Mouse (Mus musculus) common myeloid progenitor, adult 5-6 weeks (primary cell): Measurements from ENCODE around the gene Bod1l. TPM values are rescaled to one million over a fixed set of nuclear protein-coding genes. Genes with fewer than 3 reads are reported as not detected.
A peak's percentile ranks its signal among the peaks of the same experiment; 100 is the strongest.

Source experiments
- ATAC-seq: replicated peaks from 2 replicates; pipeline ENCODE4 v1.8.0; 2016; ENCODE audit warnings: low read depth, mild to moderate bottlenecking, moderate TSS enrichment, inconsistent platforms; ENCODE audit not compliant: poor library complexity, severe bottlenecking
- total RNA-seq: library from RNA; stranded (forward); fragments of 200-1000, 187-1606 nt; gene quantifications from 2 replicates; pipeline ENCODE4 v1.2.3, GENCODE M21; 2017

Bod1l gene
- total RNA-seq, 1 experiment from 2014 or later: 53.4 TPM

- ATAC-seq: peak; percentile 15; the same call in 1 of the 2 replicates
These were observed 82.5 kb downstream of the Bod1l start for GRCm38 (mm10) chr5:41761509-41762140.

GRCm38 (mm10) chr5:41760831-41761508 lies 83.1 kb downstream of the Bod1l start:
- no peak for ATAC-seq

DNA sequence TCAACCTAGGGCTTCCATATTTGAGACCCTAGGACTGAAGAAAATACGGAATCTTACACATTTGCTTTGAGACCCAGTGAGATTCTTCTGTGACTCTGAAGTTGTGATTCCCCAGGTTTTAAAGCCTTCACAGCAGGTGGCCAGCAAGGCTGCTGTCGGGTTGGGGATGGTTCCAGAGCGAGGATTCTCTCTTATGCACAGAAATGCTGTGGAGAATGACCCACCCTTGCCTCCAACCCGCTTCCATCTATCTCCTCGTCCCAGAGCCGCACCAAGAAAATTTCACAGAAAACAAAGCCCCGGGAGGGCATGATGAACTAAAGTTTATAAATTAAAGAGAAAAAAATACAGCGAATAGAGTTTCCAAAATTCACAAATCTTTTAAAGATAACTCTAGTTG lies 84.0 kb downstream of the Bod1l start:
- no peak for ATAC-seq

GRCm38 (mm10) chr5:41758671-41759639 lies 85.2 kb downstream of the Bod1l start:
- no peak for ATAC-seq

GRCm38 (mm10) chr5:41757338-41757737 lies 86.8 kb downstream of the Bod1l start:
- ATAC-seq: no peak

- ATAC-seq: no peak
These were observed 87.7 kb downstream of the Bod1l start for GRCm38 (mm10) chr5:41756396-41756795.

DNA sequence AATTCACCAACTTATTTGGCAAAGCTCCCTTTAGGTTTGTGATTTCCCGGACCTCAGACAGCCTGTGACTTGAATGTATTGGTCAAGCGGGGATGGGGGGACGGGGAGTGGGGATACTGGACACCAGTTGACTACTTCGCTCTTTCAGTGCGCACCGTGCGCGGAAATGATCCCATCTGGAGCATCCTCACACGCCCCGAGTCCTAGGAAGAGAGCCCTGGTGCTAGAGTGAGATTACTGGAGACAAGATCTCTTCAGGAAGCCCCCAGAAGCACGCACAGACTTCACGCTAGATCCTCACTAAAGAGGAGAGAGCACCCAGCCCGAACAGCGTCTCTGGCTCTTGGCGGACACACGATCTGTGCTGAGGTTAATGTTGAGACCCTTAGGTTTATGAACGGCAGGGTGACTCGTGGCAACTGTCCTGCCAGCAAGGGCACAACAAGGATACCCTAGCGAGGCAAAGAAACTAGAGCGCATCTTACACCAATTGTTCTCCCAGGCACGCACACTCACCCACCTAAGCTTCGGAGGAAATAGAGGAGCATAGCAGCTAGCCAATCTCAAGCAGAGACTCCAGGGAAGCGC lies 88.6 kb downstream of the Bod1l start:
- ATAC-seq: no peak

- ATAC-seq: no peak
These were observed 89.3 kb downstream of the Bod1l start for GRCm38 (mm10) chr5:41754836-41755235.

- no peak for ATAC-seq
These were observed 89.8 kb downstream of the Bod1l start for GRCm38 (mm10) chr5:41754226-41754775.

DNA sequence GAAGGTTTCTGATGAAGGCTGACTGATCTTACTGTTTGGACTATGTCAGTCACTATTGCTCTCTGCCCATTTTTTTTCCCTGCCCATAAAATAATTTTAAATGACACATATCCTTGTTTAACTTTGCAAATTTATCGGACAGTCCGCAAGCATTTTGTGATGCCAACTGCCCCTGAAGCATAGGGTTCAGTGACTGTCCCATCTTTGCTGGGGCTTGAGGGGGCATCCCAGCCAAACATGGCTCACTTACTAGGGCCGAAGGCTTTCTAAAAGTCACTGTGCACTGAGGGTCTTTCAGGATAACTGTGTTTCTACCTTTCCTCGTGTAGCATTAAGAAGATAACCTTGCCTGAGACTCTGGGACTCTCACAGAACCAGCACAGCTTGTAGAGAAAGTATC lies 91.4 kb downstream of the Bod1l start:
- no peak for ATAC-seq

DNA sequence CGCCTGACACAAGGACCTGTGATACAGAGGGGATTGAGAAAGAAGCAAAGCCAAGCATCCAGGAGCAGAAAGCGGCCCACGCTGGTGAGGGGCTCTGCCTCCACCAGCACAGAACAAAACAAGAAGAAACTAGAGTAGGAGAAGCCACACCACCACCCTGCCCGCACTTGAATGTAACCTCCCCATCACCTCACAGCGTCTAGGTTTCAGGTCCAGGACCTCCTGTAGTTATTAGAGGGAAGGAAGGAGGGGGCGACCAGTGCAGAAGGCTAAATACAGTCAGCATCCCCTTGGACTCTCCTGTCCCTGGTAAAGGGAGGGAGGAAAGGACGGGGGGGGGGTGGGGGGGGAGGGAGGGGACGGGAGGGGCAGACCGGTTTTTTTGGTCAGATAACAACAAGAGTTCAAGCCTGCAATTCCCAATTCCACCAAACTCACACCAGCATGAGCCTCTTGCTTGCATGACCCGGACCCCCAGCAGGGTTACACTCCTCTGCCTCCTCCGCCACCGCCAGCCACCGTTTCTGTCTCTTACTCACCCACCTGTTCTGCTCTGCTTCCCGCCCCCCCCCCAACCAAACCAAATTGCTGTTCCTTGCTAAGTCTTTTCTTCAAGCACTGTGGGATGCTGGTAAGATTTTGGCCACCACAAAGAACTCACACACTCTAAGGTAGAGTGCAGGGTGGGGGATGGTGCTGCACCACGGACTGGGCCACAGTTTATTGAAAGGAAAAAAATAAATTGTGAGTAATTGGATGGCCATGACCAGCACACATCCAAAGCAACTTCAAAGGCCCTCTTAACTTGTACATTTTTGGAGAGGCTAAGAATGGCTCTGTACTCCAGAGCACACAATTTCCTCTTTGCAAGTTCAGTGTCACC lies 99.0 kb downstream of the Bod1l start:
- ATAC-seq: no peak

DNA sequence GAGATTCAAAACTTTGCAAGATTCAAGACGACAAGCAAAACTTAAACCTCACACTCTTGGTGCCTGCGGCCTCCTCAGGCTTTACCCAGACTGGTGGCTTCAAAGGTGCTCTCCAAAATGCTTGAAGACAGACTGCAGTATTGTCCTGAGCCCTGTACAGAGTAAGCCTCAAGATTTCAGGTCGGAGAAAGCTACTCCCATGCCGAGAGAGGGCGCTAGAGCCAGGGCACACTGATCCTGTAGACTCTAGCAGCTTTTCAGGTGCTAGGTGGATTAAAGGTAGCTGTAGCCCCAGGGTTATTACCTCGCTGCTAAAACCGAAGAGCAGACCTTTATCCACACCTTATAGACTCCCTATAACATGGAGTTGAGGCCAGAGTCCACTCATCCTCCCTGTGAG lies 99.9 kb downstream of the Bod1l start:
- ATAC-seq: no peak

- ATAC-seq: peak; percentile 99
These were observed 105.3 kb downstream of the Bod1l start for GRCm38 (mm10) chr5:41738817-41739216.

Other genes starting within 250 kb of the Bod1l start
- 25.7 and 34.8 TPM in 2 replicates for gene Rab28, start 136.2 kb downstream of the Bod1l start, total RNA-seq
- not detected in 2 replicates for gene Nkx3-2, start 79.8 kb downstream of the Bod1l start, total RNA-seq
- not detected in 2 replicates for gene Gm16223, start 223.6 kb upstream of the Bod1l start, total RNA-seq